Mouse (Mus musculus) layer of hippocampus, adult 8-10 months (tissue): ENCODE results near the gene Olfr1440. TPM values are rescaled to one million over a fixed set of nuclear protein-coding genes. Genes with fewer than 3 reads are reported as not detected.

Experiments
- DNase-seq, 2 experiments: peaks; one replicate each; pipeline ENCODE4 v3.0.0; 2022; ENCODE audit warnings: low spot score in 2 of 2
- total RNA-seq, 4 experiments: library from RNA; stranded (reverse); gene quantifications; 2 replicates each; pipeline ENCODE4 v1.2.4; 2022

Gene Olfr1440
- not detected for total RNA-seq

DNA sequence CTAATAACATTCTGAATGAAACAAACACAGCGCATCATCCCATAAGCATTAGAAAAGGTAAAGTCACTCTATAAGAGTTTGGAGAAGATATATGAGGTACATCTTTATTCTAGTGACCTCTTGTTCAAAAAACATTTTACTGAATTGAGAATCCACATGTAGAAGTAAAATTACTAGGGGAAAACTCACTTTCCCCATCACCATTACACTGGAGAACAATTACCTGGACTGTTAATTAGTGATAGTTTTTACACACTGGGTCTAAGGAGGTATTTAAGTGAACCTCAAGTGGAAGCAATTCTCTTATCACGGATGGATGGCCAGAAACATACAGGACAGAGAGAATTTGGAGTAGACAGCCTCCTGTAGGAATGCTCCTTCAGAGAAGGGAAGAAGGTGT, at the start of gene Olfr1440:
Olfr1440 (plus strand) TSS at position 301 of the 400 bp plus-strand sequence.
- no peak for DNase-seq

DNA sequence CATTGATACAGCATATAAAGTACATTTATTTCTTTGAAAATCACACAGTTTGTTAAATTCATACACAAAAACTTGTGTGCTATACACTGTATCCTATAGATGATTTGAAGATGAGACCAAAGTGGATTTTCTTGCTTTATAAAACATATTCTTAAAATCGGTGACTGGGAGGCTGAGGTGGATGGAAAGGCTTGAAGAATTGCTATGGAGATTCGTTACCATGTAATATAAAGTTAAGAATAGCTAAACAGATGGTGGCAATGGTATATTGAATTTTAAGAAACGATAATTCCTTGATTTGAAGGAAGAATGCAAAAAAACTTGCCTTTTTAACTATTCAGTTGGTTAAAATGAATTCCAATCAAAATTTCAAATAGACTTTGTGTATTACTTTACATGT, 14.1 kb upstream of the Olfr1440 start:
- DNase-seq, result no peak

DNA sequence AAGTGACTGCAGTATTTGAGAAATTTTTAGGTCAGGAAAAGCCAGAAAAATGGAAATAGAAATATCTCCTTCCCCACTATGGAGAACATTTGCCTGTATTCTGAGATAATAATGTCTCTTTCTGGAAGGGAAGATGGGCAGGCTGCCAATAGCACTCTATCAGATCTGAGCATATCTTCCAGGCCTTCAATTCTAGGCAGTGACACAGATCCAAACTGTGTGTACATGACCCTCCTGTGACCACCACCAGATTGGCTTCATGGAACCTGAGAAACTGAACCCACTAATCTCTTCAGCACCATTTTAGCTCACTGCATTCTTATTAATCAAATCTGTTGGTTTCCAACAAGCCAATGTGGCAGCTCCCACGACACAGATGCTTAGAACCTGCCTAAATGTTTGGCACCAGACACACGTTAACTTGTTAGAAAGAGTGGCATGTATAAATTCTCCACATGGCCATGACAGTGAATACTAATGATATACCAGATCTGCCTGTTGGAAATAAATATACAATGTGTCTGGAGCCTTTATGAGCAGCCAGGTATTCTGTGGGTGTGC, 12.5 kb upstream of the Olfr1440 start:
- peak; percentile 76 to 83 for DNase-seq

DNA sequence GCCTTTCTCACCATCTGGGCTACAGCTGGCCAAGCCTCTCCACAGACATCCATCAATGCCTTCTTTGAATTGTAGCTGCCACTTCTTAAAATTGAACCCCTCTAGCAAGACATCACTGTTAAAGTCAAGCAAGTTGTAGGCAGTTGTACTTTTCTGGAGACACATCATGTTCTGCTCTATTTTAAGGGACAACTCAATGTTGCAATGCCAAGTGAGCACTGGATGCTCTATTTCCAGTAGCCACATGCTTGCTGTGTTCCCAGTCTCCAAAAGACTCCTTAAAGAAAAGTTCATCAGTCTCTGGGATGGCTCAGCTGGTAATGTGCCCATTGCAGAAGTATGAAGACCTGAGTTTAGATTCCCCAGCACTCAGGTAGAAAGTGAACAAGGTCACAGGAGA, 26.7 kb downstream of the Olfr1440 start:
- no peak for DNase-seq

DNA sequence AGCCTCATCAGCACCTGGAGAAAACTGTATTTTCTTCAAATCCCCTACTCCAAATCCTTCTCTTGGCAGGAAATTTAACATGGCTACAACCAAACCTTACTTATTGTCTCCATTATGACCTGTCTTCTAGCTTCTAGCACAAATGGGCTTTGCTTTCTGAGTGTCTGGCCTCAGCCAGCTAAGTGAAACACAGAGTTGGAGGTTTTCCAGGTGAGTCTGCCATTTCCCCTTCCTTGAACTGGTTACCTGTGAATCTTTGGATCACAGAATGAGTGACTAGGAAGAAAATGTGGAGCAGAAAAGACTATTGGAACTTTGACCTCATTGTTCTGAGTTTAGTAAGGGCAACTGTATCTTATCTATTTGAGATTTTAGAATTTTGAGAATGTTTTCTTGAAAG, 30.3 kb downstream of the Olfr1440 start, which contains the start of gene Olfr1441:
Olfr1441 (plus strand) TSS at position 73 of the 400 bp plus-strand sequence.
- DNase-seq, result no peak

DNA sequence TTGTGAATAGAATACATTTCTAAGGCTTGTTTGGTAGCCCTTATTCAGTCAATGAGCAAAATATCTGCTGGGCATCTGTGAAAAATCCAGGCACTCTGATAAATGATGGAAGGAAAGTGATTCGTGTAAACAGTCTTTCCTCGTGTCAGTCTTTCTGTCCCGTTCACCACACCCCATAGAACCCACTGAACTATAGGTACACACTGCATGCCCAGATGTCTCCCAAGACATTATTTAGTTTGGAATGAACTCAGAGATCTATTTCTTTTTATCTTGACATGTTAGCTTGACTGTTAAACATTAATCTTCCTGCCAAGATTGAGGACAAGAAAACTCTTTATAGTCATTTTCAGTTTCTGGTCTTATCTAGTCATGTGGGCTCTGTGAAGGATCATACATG, 31.2 kb downstream of the Olfr1440 start:
- DNase-seq, result no peak

DNA sequence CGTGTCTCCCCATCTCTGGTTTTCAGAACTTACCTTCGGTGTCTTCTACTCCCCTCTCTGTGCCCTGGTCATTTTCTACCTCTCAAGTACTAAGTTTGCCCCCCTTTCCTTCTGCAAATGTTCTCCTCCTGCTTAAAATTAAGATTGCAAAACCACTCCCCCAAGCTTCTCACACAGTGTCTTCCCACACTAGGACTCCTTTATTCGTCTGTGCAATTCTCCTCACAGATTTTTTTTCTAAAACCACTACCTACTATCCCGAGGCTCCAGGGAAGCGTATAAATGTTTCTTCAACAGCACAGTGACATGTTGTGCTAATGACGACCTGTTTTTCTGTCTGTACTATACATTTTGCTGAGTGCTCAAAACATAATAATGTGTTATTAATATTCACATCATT, 33.5 kb downstream of the Olfr1440 start:
- no peak for DNase-seq

DNA sequence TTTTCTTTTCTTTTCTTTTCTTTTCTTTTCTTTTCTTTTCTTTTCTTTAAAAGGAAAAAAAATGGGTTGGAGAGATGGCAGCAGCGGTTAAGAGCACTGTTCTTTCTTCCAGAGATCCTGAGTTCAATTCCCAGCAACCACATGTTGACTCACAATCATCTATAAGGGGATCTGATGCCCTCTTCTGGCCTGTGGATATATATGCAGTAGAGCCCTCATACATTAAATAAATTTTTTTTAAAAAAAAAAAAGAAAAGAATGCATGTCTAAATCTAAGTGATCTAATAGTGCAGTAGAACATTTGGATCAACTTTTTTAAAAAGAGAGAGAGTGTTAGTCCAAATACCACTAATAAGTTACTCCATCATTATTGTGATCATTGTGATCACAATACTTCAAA, 34.6 kb downstream of the Olfr1440 start:
- no peak for DNase-seq

DNA sequence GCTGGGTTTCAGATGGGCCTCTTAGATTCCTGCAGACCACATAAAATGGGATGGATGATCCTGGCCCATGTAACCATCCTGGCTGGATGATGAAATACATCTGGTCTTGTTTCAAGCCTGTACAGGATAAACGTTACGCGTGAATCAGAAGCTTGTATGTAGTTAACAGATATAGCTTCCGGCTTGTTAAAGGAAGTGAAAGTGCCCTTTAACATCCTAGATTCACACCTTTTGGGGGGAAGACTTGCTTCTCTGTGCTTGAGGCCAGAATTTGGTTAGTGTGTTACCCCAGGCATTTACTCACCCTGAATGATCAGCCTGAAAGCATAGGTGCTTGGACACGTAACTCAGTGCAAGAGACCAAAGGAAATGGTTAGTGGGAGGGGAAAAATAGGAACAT, 40.0 kb downstream of the Olfr1440 start:
- no peak for DNase-seq

DNA sequence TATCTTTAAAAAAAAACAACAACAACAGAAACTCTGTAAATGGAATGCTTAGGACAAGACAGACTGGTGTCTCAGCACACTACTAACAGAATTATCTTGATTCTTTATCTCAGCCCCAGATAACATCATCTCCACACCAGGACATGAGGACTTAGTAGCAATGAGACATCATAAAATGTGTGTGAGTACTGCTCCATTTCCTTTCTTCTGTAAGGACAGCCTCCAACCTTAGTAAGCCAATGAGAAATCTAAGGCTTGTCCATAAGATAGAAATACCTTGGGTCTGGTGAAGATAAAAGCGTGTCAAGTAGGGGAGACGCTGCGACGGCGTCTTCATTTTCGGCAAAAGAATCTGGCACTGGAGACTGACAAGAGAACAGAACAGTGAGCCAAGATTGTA, 40.5 kb downstream of the Olfr1440 start, which contains the start of gene Pfpl:
Pfpl (plus strand) TSS at position 301 of the 400 bp plus-strand sequence.
- DNase-seq, result no peak

DNA sequence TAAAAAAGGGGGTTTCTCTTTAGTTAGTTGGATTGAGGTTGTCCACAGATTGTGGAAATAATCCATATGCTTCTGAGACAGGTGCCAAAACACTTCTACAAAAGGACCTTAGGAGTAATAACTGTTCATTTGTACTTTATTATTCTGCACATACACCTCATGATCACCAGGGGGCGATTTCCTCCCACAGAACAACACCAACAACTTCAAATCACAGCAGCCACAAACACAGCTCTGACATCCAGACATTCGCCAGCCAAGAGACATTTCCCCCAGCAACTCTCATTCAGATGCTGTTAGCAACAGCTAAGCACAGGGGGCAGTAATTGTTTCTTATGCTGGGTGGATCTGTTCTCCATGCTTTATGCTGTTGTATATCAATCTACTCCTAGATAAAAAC, 46.0 kb downstream of the Olfr1440 start:
- DNase-seq, result peak in 1 of 2 experiments; percentile 23

DNA sequence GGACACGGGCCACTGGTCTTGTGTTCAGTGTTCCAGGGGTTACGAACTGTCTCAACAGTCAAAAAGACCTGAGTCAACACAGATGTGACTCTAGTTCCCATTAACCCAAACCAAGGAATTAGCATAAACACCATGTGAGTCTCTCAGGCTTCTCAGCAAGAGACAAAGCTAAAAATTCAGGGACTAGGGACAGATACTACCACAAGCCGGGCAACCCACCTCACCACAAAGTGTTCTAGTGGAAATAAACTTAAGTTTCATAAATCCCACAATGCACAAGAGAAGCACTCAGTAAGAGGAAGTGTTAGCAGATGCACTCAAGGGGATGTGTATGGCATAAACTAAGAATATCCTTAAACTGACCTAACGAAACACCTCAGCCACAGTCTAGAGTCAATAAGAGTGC, 47.9 kb downstream of the Olfr1440 start:
- no peak for DNase-seq

DNA sequence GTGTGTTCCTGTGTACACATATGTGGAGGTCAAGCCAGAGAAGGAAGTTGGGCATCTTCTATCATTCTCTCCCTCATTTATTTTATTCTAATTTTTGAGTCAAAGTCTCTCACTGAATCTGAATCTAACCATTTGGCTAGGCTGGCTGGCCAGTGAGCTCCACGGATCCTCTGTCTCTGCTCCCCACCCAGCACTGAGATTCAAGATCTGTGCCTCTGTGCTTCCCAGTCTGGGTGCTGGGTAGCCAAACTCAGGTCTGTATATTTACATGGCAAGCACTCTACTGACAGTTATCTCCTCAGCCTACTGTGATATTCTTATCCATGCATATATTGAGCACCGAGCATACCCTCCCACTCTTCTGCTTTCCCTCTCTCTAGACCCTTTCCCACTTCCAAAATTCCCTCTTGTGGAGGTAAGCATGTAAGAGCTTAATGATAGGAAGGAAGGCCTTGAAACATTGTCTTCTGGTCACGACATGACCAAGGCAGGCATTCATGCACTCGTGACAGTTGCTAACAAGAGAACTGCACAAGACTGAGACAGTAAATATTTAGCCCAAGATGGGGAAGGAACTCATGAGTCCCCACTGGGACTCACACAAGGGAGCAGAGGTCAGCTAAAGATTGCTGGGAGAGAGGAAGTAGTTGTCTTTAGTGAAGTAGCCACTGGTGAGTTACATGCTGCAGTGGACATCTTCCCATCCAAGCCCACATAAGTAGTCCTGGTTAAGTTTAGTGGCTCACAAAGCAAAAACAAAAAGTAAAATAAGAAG, 48.9 kb downstream of the Olfr1440 start:
- DNase-seq, result no peak

DNA sequence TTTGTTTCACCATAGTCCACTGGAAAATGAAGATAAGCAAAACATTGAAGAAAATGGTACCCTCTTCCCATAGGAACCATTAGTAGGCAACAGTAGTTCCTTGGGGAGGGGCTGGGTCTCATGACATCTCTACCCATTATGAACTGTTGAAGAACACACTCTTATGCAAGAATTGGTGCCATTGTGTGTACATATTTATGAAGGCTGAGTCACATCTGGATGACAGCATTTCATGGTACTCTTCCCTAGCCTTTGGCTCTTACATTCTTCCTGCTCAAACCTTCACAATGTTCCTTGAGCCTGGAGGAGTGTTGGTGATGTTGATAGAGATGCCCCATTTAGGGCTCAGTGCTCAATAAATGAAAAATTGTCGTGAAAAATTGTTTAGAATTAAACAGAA, 52.5 kb downstream of the Olfr1440 start:
- no peak for DNase-seq

DNA sequence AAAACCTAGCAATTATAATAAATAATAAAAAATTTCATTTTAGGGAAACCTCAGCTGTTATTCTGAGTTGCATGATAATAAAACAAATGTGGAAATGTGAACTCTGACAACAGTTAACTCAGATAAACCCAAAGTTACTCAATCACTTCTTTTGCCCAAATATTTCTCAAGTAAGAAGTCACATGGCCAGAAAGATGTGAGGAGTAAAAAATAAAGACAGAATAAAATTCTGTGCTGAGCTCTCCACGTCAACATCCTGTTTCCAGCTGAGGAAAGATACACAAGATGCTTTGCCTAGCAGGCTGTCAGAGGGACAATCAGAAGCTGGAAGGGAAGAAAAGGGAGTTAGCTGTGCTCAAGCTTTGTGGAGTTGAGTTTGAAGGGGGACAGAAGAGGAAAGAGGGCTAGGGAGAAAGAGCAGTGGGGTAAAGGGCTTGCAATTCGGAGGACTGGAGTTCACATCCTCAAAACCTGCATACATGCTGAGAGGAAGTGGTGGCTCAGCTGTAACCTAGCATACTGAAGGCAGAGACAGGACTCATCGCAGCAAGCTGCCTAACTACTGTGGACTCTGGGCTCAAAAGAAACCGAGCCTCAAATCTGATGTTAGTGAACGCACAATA, 53.1 kb downstream of the Olfr1440 start:
- DNase-seq, result no peak

DNA sequence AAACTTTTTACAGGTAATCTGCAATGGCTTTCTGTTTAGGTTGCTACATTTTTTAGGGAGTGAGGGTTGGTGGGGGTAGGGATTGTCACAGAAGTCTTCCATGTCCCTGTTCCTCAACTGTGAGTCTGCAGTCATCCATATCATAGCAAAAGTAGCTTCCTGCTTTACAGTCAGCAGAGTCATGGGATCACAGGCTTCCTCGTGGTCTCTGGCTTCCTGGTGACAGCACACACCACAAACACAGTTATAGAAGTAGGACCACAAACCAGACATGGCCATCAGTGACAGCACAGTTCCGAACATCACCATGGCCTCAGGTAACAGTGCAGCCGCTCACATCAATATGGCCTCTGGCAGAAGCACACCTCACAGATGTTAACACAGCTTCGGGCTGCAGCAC, 55.5 kb downstream of the Olfr1440 start:
- DNase-seq, result no peak

DNA sequence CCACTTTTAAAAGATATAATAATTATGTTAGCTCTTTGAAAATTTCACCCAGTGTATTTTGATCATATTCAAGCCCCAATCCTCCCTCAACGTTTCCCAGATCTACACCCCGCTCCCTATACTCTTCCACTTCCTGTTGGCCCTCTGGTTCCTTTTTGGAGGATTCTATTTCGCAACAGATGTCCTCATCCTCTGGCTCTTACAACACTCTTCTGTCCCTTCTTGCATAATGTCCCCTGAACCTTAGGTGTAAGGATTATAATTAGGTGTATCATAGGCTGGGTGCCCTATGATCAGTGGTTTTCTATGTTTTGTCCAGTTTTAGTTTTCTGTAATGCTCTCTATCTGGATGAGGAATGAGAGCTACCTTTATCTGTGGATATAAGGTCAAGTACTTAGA, 57.9 kb downstream of the Olfr1440 start:
- no peak for DNase-seq

Other genes starting within 250 kb of the Olfr1440 start
- not detected for gene Olfr1555-ps1, start 217.2 kb upstream of the Olfr1440 start, total RNA-seq
- gene Olfr1431, start 186.6 kb upstream of the Olfr1440 start, total RNA-seq, result not detected
- gene Olfr1432, start 154.7 kb upstream of the Olfr1440 start, total RNA-seq, result not detected
- gene Olfr262, start 145.6 kb upstream of the Olfr1440 start, total RNA-seq, result not detected
- gene Olfr235, start 126.2 kb upstream of the Olfr1440 start, total RNA-seq, result not detected
- not detected for gene Olfr1434, start 107.4 kb upstream of the Olfr1440 start, total RNA-seq
- gene Olfr1436, start 88.1 kb upstream of the Olfr1440 start, total RNA-seq, result not detected
- gene Olfr1437, start 62.2 kb upstream of the Olfr1440 start, total RNA-seq, result not detected
- gene Olfr1438-ps1, start 51.4 kb upstream of the Olfr1440 start, total RNA-seq, result not detected
- gene Olfr1441, start 30.2 kb downstream of the Olfr1440 start, total RNA-seq, result not detected
- not detected for gene Pfpl, start 40.6 kb downstream of the Olfr1440 start, total RNA-seq
- 100 to 1,000 TPM in 2 of 4 experiments, 1 to 10 TPM in 2; 7.5 to 158 (median 61.7) TPM for gene Mpeg1, start 73.5 kb downstream of the Olfr1440 start, total RNA-seq
- 10 to 100 TPM; 37.1 to 40.9 (median 39.5) TPM for gene Dtx4, start 114.2 kb downstream of the Olfr1440 start, total RNA-seq
- 1 to 10 TPM; 1.4 to 3.9 (median 2.3) TPM for gene Fam111a, start 158.5 kb downstream of the Olfr1440 start, total RNA-seq
- not detected for gene Gm4952, start 212.7 kb downstream of the Olfr1440 start, total RNA-seq
- under 1 TPM in 3 of 4 experiments, not detected in 1; 0.11 to 0.32 (median 0.16) TPM for gene Glyat, start 246.0 kb downstream of the Olfr1440 start, total RNA-seq